In genomic region chr15:63255736-63256135, GRCm38 (mm10) we compare ENCODE assay signal across 24 mouse cellular contexts.
"Had no signal": no experiment of that assay in that cellular context is flagged by ENCODE, and none has a peak within 500 bp of the region (broad histone marks: within the 10 kb centered on the region; RNA-seq: fewer than 3 reads in every experiment).

No protein-coding gene starts in this region.

- H3K9ac ChIP-seq: limb, embryonic 13.5 days; liver, embryonic 12.5 days; liver, embryonic 15.5 days; lung, embryonic 15.5 days; neural tube, embryonic 12.5 days; neural tube, embryonic 15.5 days; stomach, embryonic 15.5 days had no signal

- H3K36me3 ChIP-seq: limb, embryonic 10.5 days; limb, embryonic 13.5 days; liver, embryonic 12.5 days; liver, embryonic 15.5 days; lung, embryonic 15.5 days; midbrain, embryonic 10.5 days; neural tube, embryonic 12.5 days; neural tube, embryonic 15.5 days; stomach, embryonic 15.5 days had no signal

- H3K4me2 ChIP-seq: limb, embryonic 13.5 days; liver, embryonic 12.5 days; liver, embryonic 15.5 days; lung, embryonic 15.5 days; neural tube, embryonic 12.5 days; neural tube, embryonic 15.5 days; stomach, embryonic 15.5 days had no signal

- DNase-seq: kidney, adult 2 months; kidney, postnatal 10 days; kidney, postnatal 36 days; layer of hippocampus, postnatal 36 days; liver; lung, adult 18-20 months; lung, postnatal 10 days; lung, postnatal 36 days; midbrain, embryonic 14.5 days; right cerebral cortex, adult 18-20 months; right cerebral cortex, postnatal 14 days; spleen, adult 18-20 months had no signal

- H3K4me3 ChIP-seq: left cerebral cortex, adult 2 months; limb, embryonic 10.5 days; limb, embryonic 13.5 days; liver, embryonic 12.5 days; liver, embryonic 15.5 days; lung, embryonic 15.5 days; megakaryocyte, embryonic 14.5 days; midbrain, embryonic 10.5 days; neural tube, embryonic 12.5 days; neural tube, embryonic 15.5 days; stomach, embryonic 15.5 days had no signal

- ATAC-seq: intestine, postnatal 0 days; liver, embryonic 12.5 days had no signal

- H3K9me3 ChIP-seq: limb, embryonic 10.5 days; limb, embryonic 13.5 days; liver, embryonic 12.5 days; liver, embryonic 15.5 days; lung, embryonic 15.5 days; megakaryocyte, embryonic 14.5 days; midbrain, embryonic 10.5 days; neural tube, embryonic 12.5 days; neural tube, embryonic 15.5 days; stomach, embryonic 15.5 days had no signal

- H3K4me1 ChIP-seq: limb, embryonic 10.5 days; limb, embryonic 13.5 days; liver, embryonic 12.5 days; liver, embryonic 15.5 days; megakaryocyte, embryonic 14.5 days; midbrain, embryonic 10.5 days; neural tube, embryonic 12.5 days; neural tube, embryonic 15.5 days; stomach, embryonic 15.5 days had no signal

- H3K27me3 ChIP-seq: limb, embryonic 13.5 days; liver, embryonic 12.5 days; liver, embryonic 15.5 days; lung, embryonic 15.5 days; megakaryocyte, embryonic 14.5 days; neural tube, embryonic 12.5 days; neural tube, embryonic 15.5 days; stomach, embryonic 15.5 days had no signal

- H3K27ac ChIP-seq: left cerebral cortex, adult 2 months; limb, embryonic 10.5 days; limb, embryonic 13.5 days; liver, embryonic 12.5 days; liver, embryonic 15.5 days; lung, embryonic 15.5 days; midbrain, embryonic 10.5 days; neural tube, embryonic 12.5 days; neural tube, embryonic 15.5 days; stomach, embryonic 15.5 days had no signal
